Mouse (Mus musculus) midbrain, embryonic 15.5 days (tissue): ENCODE data around the gene Hddc3. TPM values are rescaled to one million over a fixed set of nuclear protein-coding genes. Genes with fewer than 3 reads are reported as not detected.

Experiments used
- ATAC-seq: fragments of 200-750 bp; cut with Nextera tagmentation; replicated peaks from 2 replicates; pipeline ENCODE4 v1.8.0; 2017; ENCODE audit warnings: moderate TSS enrichment
- H3K27ac ChIP-seq: fragments of 300-500 bp; sonication (generic); 2 replicates; pipeline ENCODE4 v1.5.1; 2015; ENCODE audit warnings: mild to moderate bottlenecking, inconsistent platforms
- H3K27me3 ChIP-seq: fragments of 300-500 bp; sonication (generic); replicated peaks from 2 replicates; pipeline ENCODE4 v1.6.1; 2015; ENCODE audit warnings: inconsistent platforms
- H3K36me3 ChIP-seq: fragments of 300-500 bp; sonication (generic); replicated peaks from 2 replicates; pipeline ENCODE4 v1.6.1; 2015; ENCODE audit warnings: inconsistent platforms
- H3K4me1 ChIP-seq: fragments of 300-500 bp; sonication (generic); 2 replicates; pipeline ENCODE4 v1.6.1; 2015; ENCODE audit warnings: inconsistent platforms
- H3K4me2 ChIP-seq: fragments of 300-500 bp; sonication (generic); 2 replicates; pipeline ENCODE4 v1.6.1; 2015; ENCODE audit warnings: inconsistent platforms, mild to moderate bottlenecking, moderate library complexity
- H3K4me3 ChIP-seq: fragments of 300-500 bp; sonication (generic); 2 replicates; pipeline ENCODE4 v1.5.1; 2015; ENCODE audit warnings: mild to moderate bottlenecking, inconsistent platforms
- H3K9ac ChIP-seq: fragments of 300-500 bp; sonication (generic); 2 replicates; pipeline ENCODE4 v1.6.1; 2015; ENCODE audit warnings: mild to moderate bottlenecking, inconsistent platforms
- H3K9me3 ChIP-seq: fragments of 300-500 bp; sonication (generic); 2 replicates; pipeline ENCODE4 v1.6.1; 2016; ENCODE audit warnings: inconsistent platforms
- WGBS: fragments of 180-500 bp; shearing (Covaris S2); methylation state at CpG from one replicate; pipeline ENCODE4 v1.1.7; 2015; ENCODE audit warnings: mixed read lengths; 5-methylcytosine and 5-hydroxymethylcytosine counted together
- polyA plus RNA-seq: library from polyadenylated mRNA; unstranded; fragments of >200 nt; fragmentation: Nextera tagmentation; extraction: Ambion mirVana; gene quantifications from 2 replicates; pipeline ENCODE4 v1.2.1, GENCODE M21; 2015

Hddc3 gene
- polyA plus RNA-seq, 1 experiment from 2014 or later: 22.1 TPM

DNA sequence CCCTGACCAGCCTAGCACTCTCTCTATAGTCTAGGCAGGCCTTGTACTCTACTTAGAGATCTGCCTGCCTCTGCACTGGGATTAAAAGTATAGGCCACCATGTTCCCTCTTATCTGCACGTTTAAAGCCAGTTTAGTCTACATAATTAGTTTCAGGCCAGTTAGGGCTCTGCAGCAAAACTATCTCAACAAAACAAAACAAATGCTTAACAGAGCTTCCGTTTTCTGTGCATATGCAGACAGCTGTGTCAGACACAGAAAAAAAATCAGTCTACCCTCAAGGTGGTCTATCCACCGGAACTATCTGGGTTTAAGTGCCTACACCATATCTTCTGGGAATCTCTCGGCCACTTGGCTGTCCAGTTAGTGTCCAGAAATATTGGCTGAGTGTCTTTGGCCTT is 30.4 kb downstream of the Hddc3 start:
- WGBS: 81% methylated on average over 4 of the region's 4 CpGs
- no peaks in the 10 kb centered on the region; the same call in 1 of the 2 replicates for H3K36me3 ChIP-seq
- H3K27me3 ChIP-seq: no peaks in the 10 kb centered on the region
- no peak overlapping the region for H3K4me3 ChIP-seq
- ATAC-seq: no peak
- no peaks in the 10 kb centered on the region for H3K9me3 ChIP-seq
- no peak overlapping the region for H3K27ac ChIP-seq
- peaks cover 29% of the 10 kb centered on the region for H3K4me1 ChIP-seq
- no peak overlapping the region for H3K9ac ChIP-seq
- no peak overlapping the region for H3K4me2 ChIP-seq

- Histone ChIP-seq H3K27ac (no peak overlapping the region), H3K4me3 (no peak overlapping the region), H3K27me3 (no peaks in the 10 kb centered on the region), H3K4me2 (no peak overlapping the region), H3K36me3 (no peaks in the 10 kb centered on the region), H3K4me1 (peaks cover 26% of the 10 kb centered on the region), H3K9me3 (no peaks in the 10 kb centered on the region), H3K9ac (no peak overlapping the region)
- ATAC-seq: no peak
- 80% methylated on average over 12 of the region's 12 CpGs for WGBS
Observed at GRCm38 (mm10) chr7:80373850-80374249, 30.9 kb downstream of the Hddc3 start.

- Histone ChIP-seq H3K27ac (no peak overlapping the region), H3K9ac (no peak overlapping the region), H3K36me3 (no peaks in the 10 kb centered on the region), H3K9me3 (no peaks in the 10 kb centered on the region), H3K27me3 (no peaks in the 10 kb centered on the region), H3K4me2 (no peak overlapping the region), H3K4me3 (no peak overlapping the region), H3K4me1 (peaks cover 23% of the 10 kb centered on the region)
- no peak for ATAC-seq
- 69% methylated on average over 3 of the region's 3 CpGs for WGBS
Observed at GRCm38 (mm10) chr7:80374280-80374679, 31.4 kb downstream of the Hddc3 start.

- Histone ChIP-seq H3K4me3 (no peak overlapping the region), H3K4me2 (no peak overlapping the region), H3K27ac (no peak overlapping the region), H3K36me3 (no peaks in the 10 kb centered on the region), H3K9me3 (no peaks in the 10 kb centered on the region), H3K4me1 (peaks cover 18% of the 10 kb centered on the region), H3K9ac (no peak overlapping the region), H3K27me3 (no peaks in the 10 kb centered on the region)
- WGBS: 90% methylated on average over 3 of the region's 3 CpGs
- no peak for ATAC-seq
Observed at GRCm38 (mm10) chr7:80374733-80375132, 31.8 kb downstream of the Hddc3 start.

DNA sequence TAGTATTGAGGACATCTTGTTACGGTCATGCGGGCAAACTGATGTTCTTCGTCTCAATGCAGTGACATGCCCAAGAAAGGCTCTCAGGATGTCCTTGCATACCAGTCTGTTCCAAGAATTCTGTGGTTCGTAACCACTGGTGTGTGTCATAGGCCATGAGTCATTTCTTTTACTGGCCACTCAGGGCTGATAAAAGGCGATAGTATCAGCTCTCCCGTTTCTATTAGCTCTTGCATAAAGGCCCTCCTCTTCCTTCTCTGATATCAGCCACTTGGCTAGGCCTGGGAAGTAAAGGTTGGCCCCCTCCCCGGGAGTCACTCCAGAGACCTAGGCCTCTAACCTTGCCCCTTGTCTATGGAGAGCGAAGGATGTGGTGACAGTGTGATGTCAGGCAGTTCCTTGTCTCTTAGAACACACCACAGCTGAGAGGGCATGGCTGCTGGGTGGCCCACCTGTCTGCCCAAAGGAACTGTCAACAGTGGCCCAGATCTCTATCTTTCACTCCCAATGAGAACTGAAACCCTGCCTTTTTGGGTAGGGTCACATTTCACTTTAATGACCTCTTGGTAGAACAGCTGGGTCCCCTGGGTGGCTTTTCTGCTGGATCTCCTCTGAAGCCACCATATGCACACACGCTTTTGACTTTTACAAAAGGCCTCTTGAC is 32.6 kb downstream of the Hddc3 start:
- Histone ChIP-seq H3K4me1 (peaks cover 11% of the 10 kb centered on the region; the same call in 1 of the 2 replicates), H3K36me3 (no peaks in the 10 kb centered on the region), H3K9me3 (no peaks in the 10 kb centered on the region), H3K27ac (no peak overlapping the region), H3K4me2 (no peak overlapping the region), H3K9ac (no peak overlapping the region), H3K27me3 (no peaks in the 10 kb centered on the region), H3K4me3 (no peak overlapping the region)
- no peak for ATAC-seq
- WGBS: 84% methylated on average over 9 of the region's 9 CpGs

GRCm38 (mm10) chr7:80376192-80376591 is 33.3 kb downstream of the Hddc3 start:
- Histone ChIP-seq H3K9ac (no peak overlapping the region), H3K36me3 (no peaks in the 10 kb centered on the region), H3K4me1 (peaks cover 11% of the 10 kb centered on the region; the same call in 1 of the 2 replicates), H3K27ac (no peak overlapping the region), H3K27me3 (no peaks in the 10 kb centered on the region), H3K9me3 (no peaks in the 10 kb centered on the region), H3K4me2 (no peak overlapping the region), H3K4me3 (no peak overlapping the region)
- WGBS: 39% methylated on average over 10 of the region's 10 CpGs
- peak; percentile 50 for ATAC-seq

DNA sequence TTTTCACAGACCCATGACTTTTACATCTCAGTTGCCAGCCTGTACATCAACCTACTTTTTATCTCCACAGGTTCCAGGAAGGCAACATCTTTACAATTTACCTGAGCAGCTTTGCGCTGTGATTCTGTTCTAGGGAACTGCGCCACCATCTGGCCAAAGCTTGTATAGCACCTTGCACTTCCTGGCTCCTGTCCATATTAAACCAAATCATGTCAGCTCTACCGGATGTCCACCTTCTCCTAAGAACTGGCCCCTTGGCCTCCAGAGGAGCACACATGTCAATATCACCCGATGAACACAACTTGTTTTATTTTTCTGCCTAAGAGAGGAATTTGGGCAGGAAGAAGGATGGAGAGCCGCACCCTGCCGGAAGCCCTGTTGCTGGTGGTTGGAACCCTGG is 34.6 kb downstream of the Hddc3 start:
- no peaks in the 10 kb centered on the region for H3K36me3 ChIP-seq
- H3K4me3 ChIP-seq: no peak overlapping the region
- ATAC-seq: no peak
- H3K27ac ChIP-seq: no peak overlapping the region
- H3K9ac ChIP-seq: no peak overlapping the region
- H3K27me3 ChIP-seq: no peaks in the 10 kb centered on the region
- H3K9me3 ChIP-seq: no peaks in the 10 kb centered on the region
- H3K4me1 ChIP-seq: peaks cover 8% of the 10 kb centered on the region; the same call in 1 of the 2 replicates
- H3K4me2 ChIP-seq: no peak overlapping the region
- 34% methylated on average over 6 of the region's 6 CpGs for WGBS

- no peak for ATAC-seq
- no peak overlapping the region for H3K4me3 ChIP-seq
- H3K4me1 ChIP-seq: peaks cover 8% of the 10 kb centered on the region; the same call in 1 of the 2 replicates
- no peak overlapping the region for H3K4me2 ChIP-seq
- H3K27me3 ChIP-seq: no peaks in the 10 kb centered on the region
- H3K9ac ChIP-seq: no peak overlapping the region
- H3K36me3 ChIP-seq: no peaks in the 10 kb centered on the region
- 64% methylated on average over 13 of the region's 13 CpGs for WGBS
- H3K9me3 ChIP-seq: no peaks in the 10 kb centered on the region
- no peak overlapping the region for H3K27ac ChIP-seq
Observed at GRCm38 (mm10) chr7:80379531-80379930, 36.6 kb downstream of the Hddc3 start.

DNA sequence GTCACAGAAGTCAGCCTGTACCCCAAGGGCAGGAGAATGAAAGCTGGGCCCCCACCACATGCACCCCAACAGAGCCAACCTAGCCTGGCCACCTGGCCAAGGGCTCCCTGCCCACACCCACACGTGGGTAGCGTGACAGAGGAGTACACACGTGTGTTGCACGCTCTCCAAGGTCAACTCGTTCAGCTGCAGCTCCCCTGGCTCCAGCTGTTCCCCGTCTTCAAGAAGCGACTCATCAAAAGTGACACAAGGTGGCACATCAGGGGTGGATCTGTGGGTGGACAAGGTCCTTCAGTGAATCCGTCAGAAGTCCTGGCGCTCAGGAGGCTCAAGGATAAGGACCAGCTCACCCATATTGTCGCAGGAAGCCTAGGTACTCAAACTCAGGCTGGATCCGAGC is 40.0 kb downstream of the Hddc3 start:
- no peak overlapping the region for H3K9ac ChIP-seq
- 73% methylated on average over 11 of the region's 11 CpGs for WGBS
- H3K36me3 ChIP-seq: no peaks in the 10 kb centered on the region
- H3K4me1 ChIP-seq: peaks cover 4% of the 10 kb centered on the region
- ATAC-seq: no peak
- H3K27me3 ChIP-seq: 0 out of 2 replicates have a peak, but pooled peaks cover 5% of the 10 kb centered on the region
- H3K4me2 ChIP-seq: no peak overlapping the region
- H3K4me3 ChIP-seq: no peak overlapping the region
- H3K27ac ChIP-seq: no peak overlapping the region
- H3K9me3 ChIP-seq: no peaks in the 10 kb centered on the region

- WGBS: 36% methylated on average over 18 of the region's 18 CpGs
- Histone ChIP-seq H3K9me3 (no peaks in the 10 kb centered on the region), H3K9ac (no peak overlapping the region), H3K4me1 (peaks cover 9% of the 10 kb centered on the region), H3K36me3 (peaks cover 11% of the 10 kb centered on the region; the same call in 1 of the 2 replicates), H3K4me2 (0 out of 2 replicates have a peak overlapping the region, but pooled peaks have one; percentile 2), H3K27me3 (0 out of 2 replicates have a peak, but pooled peaks cover 5% of the 10 kb centered on the region), H3K27ac (no peak overlapping the region), H3K4me3 (no peak overlapping the region)
- ATAC-seq: peak; percentile 65
Observed at GRCm38 (mm10) chr7:80386235-80386930, 43.5 kb downstream of the Hddc3 start.

DNA sequence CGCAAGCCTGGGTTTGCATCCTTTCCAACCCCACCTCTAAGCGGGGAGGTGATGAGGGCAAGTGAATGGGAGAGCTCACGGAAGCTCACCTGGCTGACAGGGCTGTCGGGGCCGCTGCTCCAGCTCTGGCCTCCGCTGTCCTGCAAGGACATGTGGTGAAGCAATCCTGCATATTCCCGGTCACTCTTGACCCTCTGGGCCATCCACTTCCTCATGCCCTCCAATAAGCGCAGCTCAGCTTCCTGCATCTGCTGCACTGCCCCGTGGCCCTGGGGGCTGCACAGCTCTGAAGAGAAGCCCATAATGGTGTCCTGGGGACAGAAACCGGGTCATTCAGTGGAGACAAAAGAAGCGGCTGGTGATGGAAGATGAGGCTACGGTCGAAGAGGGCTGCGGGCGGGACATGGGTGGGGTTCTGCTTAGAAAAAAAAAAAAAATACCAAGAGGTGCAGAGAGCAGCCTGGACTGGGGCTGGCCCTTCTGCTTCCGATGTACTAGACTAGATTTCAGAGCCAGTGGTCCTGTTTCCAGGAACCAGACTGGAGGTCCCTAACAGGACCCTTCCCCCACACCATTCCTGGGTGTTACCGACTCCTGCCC is 44.2 kb downstream of the Hddc3 start:
- 31% methylated on average over 17 of the region's 17 CpGs for WGBS
- no peak overlapping the region for H3K9ac ChIP-seq
- H3K27me3 ChIP-seq: 0 out of 2 replicates have a peak, but pooled peaks cover 5% of the 10 kb centered on the region
- H3K4me1 ChIP-seq: peaks cover 9% of the 10 kb centered on the region
- H3K36me3 ChIP-seq: peaks cover 19% of the 10 kb centered on the region; the same call in 1 of the 2 replicates
- no peaks in the 10 kb centered on the region for H3K9me3 ChIP-seq
- H3K4me3 ChIP-seq: peak overlapping the region; percentile 2; the same call in 1 of the 2 replicates
- H3K4me2 ChIP-seq: peak overlapping the region; percentile 26; the same call in 1 of the 2 replicates
- 0 out of 2 replicates have a peak, but pooled peaks have one; percentile 15 for ATAC-seq
- H3K27ac ChIP-seq: no peak overlapping the region
